Mouse (Mus musculus) kidney, postnatal 36 days (tissue): ENCODE results near the gene Trp53inp2.

Experiments
- DNase-seq, 2 experiments: peaks; one replicate each; pipeline ENCODE4 v3.0.0; 2021 to 2022; ENCODE audit warnings: mixed read lengths in 2 of 2

The Trp53inp2 gene

DNA sequence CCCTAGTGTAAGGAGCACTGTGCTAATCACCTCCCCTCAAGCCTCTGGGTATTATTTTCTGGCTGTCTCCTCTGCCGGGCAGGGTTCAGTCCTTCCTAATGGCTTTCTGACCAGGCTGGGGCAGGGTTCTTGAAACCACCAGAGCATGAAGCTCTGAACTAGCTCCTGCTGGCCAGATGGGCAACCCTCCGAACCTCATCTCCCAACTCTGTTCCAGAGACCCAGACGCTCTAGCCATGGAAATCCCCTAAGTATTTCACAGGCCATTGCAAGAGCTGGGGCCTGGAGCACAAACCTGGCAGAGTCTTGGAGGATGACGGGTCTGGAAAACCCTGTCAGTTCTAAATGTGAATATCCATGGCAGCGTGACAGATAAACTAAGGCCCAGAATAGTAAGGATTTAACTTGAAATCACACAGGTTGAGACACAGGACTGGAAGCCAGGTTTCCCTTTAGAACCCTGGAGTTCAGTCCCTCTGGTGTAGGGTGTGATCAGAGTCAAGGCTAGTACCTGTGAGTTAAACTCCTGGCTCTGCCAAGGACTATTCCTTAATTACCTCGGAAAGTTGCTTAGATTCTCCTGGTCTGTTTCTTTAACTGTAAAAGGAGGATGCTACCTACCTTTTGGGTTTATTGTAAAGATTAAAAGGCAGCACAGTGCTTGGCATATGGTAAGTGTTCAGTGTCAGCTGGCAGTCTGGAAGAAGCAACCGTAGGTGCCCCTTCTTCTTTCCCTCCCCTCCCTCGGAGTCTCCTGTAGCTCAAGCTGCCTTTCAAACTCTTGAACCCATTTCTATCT lies at the start of gene Trp53inp2:
TSS of gene Trp53inp2 (plus strand) at position 799 of the 799 bp plus-strand sequence.
- peak; percentile 73 to 82 for DNase-seq

DNA sequence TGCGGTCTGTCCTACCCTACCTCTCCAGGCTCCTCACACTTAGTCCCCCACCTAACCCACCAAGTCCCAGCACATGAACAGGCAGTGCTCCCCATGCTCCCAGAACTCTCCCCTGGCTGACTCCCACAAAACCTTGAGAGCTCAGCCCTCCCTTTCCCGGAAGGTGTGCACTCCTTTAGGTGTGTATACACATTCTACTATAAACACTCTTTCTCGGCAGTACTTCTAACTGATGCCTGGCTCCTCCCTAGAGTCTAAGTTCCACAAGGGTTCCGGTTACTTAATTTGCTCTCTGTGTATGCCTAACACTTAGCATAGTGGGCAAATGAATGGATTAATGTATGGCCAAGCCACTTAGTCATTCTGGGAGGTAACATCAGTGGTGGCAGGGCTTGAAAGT lies 49.5 kb upstream of the Trp53inp2 start:
- DNase-seq, result no peak

DNA sequence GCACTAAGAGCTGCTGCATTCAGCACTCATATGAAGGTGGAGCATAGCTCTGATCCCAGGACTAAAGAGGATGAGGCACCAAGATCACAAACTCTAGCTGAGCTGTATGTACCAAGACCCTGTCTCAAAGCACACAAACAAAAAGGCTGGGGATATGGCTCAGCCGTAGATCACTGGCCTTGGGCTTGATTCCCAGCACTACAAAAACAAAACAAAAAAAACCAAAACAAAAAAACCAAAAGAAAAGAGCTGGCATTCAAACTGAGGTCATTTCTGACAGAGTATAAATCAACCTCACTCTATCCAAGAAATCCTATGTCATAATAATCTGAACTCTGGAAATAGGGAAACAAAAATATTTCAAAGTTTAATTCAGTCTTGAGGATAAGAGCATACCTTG lies 47.4 kb upstream of the Trp53inp2 start:
- no peak for DNase-seq

DNA sequence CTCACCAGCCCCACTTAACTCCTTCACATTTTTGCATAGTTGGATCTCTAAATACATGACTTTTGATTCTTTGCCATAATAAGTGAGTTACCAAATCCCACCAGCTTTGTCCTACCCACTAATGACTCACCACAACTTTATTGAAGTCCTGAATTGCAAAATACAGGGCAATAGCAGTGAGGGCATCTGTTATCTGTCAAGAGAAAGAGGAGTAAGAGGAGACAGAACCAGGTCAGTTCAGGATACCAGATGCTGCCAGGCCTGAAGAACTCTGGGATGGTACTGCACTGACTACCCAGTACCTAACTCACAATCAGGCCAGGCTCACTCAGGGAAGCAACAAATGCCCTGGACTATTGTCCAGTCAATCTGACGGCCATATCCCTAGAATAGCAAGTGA lies 45.6 kb upstream of the Trp53inp2 start:
- DNase-seq, result no peak

- no peak for DNase-seq
Measured at GRCm38 (mm10) chr2:155336254-155336653, 44.6 kb upstream of the Trp53inp2 start.

- no peak for DNase-seq
Measured at GRCm38 (mm10) chr2:155340166-155340565, 40.7 kb upstream of the Trp53inp2 start.

DNA sequence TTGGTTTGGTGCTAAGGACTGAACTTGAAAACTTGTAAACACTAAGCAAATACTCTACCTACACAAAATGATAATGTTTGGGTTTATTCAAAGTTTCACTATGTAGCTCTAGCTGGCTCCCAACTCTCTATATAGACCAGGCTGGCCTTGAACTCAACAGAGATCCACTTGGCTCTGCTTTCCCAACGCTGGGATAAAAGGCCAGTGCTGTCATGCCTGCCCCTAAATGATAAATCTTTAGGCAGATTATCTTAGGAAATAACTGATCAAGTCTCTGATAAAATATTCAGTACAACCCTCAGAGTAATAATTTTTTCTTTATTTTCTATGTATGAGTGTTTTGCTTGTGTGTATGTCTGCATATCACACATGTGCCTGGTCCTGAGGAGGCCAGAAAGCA lies 34.2 kb upstream of the Trp53inp2 start:
- no peak for DNase-seq

DNA sequence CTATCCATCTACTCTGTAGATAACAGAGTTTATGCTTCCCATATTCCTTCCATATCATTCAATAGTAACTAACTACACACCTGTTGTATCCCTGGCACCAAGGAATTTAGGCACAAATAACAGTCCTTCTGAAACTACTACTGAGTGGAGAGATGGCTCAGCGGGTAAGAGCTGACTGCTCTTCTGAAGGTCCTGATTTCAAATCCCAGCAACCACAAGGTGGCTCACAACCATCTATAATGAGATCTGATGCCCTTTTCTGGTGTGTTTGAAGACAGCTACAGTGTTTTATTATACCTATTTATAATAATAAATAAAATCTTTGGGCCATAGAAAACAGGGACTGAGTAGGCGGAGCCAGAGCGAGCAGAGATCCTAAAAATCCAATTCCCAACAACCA lies 26.5 kb upstream of the Trp53inp2 start:
- peak in 1 of 2 experiments; percentile 20 for DNase-seq

GRCm38 (mm10) chr2:155356971-155357591 lies 23.8 kb upstream of the Trp53inp2 start, which contains the start of gene Pigu:
TSS of gene Pigu (minus strand) at chr2:155357430.
- peak; percentile 96 to 97 for DNase-seq

- peak; percentile 52 to 82 for DNase-seq
Measured at GRCm38 (mm10) chr2:155357686-155358399, 23.0 kb upstream of the Trp53inp2 start.

DNA sequence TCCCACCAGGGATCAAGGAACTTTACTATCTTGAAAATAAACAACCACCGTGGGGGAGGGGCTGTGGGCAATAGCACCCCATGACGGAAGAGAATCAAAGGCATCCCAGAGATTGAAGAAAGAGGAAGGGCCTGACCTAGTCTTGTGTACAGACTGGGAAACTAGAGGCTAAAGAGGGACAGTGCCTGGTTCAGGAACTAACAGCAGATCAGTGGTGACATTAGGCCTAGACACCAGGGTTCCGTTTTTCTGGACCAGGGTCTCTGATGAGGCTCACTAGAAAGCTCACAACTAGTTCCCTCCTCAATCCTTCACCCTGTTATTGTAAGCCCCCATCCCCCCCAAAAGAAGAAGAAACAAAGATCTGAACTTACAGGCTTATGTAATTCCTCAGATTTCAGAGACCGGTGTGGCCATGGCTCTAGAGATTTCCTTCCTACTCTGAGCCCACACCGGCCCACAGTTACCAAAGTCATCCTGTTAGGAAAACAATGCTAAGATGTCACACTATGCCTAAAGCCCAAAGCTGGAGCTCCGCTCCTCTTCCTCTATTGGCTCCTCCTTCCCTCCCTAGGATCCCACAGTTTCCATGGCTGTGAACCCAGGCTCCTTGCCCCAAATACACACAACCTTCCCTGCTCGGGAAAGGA lies 13.1 kb upstream of the Trp53inp2 start:
- DNase-seq, result no peak

DNA sequence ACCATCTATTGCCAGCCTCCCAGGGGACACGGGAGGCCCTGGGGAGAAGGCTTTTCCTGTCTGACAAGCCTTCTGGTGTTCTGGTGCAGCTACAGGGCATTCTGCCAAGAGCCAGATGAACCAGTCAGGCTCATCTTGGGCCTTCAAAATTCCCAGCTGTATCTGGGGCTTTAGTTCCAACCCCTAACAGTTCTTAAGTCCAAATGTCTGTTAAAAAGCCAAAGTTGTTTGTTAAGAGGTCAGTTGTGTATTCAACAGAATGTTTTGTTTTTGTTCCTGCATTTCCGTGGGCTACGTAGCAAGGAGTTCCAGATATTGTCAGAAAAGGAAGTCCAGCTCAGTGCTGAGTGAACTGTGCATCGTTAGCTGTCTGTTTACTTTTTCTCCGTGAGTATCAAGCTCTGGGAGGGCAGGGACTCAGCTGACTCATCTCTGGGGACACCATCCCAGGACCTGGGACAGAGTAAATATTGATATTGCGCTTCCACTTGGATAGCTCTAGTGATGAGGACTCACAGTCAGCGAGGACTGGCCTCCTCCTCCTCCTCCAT lies 11.5 kb upstream of the Trp53inp2 start:
- peak; percentile 76 to 77 for DNase-seq

DNA sequence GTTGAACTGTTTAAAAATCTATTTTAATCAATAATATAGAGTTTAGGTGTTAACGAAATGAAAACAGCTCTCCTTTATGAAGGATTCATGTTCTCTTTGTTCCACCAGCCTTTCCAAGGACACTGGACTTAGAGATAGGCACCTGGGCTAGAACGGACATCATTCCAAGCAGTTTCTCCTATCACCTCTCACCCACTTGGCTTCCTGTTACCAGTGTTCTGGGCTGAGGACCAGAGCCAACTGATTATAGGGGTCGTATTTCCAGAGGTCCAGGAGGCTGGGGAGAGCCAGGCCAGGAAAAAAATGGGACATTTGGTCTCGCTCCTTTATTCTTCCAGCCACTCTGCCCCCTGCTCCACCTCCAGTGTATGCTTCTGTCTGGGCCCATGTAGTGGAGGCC lies 8.4 kb upstream of the Trp53inp2 start:
- DNase-seq, result peak in 1 of 2 experiments; percentile 18

- no peak for DNase-seq
Measured at GRCm38 (mm10) chr2:155373302-155373701, 7.6 kb upstream of the Trp53inp2 start.

- no peak for DNase-seq
Measured at GRCm38 (mm10) chr2:155373886-155374285, 7.0 kb upstream of the Trp53inp2 start.

DNA sequence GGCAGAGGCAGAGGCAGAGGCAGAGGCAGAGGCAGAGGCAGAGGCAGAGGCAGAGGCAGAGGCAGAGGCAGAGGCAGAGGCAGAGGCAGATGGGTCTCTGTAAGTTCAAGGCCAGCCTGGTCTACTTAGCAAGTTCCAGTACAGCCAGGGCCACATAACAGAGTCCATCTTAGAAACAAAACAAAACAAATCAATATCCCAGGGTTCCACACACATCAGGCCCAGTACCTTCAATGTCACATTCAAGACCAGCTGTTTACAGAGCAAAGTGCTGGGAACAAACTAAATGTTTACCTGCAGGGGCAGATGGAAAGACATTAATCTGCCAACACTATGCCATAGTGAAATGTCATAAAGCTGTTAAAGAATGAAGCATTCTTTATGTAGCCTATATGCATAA lies 6.3 kb upstream of the Trp53inp2 start:
- no peak for DNase-seq

- DNase-seq, result no peak
Measured at GRCm38 (mm10) chr2:155376191-155376590, 4.7 kb upstream of the Trp53inp2 start.

DNA sequence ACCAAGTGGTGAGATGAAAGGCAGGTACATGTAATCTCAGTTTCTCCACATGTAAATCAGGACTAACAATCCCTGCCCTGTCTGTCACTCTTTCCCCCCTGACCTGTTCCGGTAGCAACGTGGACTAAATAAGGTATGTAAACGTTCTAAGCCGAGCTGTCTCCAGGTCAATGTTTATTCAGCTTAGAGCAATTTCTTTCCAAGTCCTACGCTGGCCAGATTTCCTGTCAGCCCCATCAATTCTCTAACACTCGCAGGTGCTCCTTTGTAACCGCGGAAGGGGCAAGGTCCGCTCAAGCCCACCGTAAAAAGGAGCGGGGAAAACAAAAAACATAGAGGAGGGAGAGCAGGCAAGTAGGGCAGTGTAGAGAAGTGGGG lies 190 bp downstream of the Trp53inp2 start:
- peak in 1 of 2 experiments; percentile 16 for DNase-seq

DNA sequence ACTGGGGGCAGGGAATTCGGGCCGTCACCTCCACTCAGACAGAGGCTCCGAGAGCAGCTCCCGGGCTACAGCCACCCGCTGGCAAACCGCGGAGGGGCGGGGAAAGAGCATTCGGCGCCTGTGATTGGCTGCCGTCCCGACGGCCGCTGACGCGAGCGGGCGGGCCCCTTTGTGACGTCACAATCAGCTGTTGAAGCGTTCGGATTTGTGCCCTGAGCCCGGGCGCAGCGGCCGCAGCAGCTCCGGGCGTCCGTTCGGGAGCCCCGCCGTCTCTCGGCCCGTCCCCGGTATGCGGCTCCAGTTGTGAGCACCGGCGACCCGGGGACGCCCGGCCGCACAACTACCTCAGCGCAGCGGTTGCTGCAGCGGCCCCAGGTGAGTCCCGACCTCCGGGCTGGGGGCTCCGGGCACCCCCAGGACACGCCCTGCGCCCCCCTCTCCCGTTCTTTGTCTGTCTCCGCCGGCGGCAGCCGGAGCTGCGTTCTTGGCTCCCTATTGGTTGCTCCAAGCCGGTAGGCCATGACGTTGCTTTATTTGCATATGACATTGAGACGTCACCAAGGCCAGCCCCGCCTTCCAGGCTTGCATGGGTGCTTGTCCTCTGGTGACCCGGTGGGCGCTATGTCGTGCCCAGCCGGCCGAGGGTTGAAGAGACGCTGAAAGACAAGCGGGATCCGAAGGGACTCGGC lies 928 bp downstream of the Trp53inp2 start:
- peak; percentile 98 to 99 for DNase-seq

DNA sequence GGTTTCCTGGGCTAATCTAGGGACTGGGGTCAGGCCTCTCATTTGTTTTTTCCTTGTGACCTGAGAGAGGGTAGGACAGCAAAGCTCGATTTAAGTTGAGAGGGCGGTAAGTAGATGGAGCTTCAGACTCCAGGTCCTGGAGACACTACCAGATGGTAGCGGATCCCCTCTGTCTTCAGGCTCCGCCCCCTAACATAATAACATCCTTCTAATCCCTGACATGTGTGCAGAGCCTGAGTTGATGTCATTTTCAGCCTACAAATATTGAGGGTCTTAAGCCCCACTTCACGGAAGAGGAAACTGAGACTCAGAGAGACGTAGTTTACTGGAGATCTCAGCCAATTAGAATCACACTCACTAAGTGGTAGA lies 1.5 kb downstream of the Trp53inp2 start:
- DNase-seq, result no peak

DNA sequence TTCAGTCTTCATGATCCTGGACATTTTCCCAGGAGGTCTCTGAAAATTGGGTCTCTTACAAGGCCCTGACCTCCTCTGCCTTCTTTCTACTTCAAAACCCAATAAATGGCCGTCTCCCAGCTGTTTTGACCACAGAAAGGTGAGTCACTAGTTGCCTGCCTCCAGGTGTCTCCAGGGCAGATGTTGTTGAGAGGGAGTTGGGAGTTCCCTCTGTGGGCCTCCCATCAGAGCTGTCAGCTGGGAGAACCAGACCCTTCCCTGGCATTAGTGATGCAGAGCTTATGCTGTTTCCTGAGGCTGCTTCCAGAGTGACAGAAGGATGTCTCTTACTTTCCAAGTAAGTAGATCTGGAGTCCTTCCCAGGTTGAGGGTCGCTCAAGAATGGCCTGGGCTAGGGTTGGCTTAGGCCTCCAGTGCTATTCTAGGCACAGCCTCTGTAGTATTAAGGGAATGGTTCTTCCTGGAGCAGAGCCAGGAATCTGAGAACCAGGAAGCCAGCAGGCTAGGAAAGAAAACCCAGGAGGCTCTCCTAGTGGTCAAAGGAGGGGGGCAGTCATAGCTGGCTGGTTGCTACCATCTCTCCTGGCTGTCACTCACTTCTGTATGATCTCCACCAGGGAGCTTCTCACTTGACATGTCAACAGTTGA lies 2.1 kb downstream of the Trp53inp2 start:
- DNase-seq, result peak; percentile 73 to 82

DNA sequence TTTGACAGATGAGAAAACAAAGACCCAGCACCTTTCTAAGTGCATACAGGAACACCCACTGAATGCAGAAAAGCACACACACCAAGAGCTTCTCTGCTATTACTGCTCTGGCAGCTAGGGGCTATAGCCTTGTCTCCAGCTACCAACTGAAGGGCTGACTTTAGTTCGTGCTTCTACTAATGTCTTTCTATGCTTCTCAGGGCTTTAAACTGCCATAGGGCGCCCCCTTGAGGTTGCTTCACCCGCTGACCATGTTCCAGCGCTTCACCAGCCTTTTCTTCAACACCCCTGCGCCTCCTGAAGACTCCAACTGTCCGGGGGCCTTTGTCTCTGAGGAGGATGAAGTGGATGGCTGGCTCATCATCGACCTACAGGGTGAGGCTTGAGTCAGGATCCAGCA lies 4.2 kb downstream of the Trp53inp2 start:
- peak; percentile 87 to 93 for DNase-seq
